Mouse (Mus musculus) gastrocnemius, adult 2 months (tissue): ENCODE data around the gene Zc3h12c. TPM values are rescaled to one million over a fixed set of nuclear protein-coding genes. Genes with fewer than 3 reads are reported as not detected.
A peak's percentile ranks its signal among the peaks of the same experiment; 100 is the strongest.

Experiments used
- DNase-seq: peaks from one replicate; pipeline ENCODE4 v3.0.0; 2022
- H3K27ac ChIP-seq: fragments of 200-600 bp; 2 replicates; pipeline ENCODE4 v1.8.1; 2022; ENCODE audit warnings: mild to moderate bottlenecking
- H3K4me3 ChIP-seq: fragments of 200-600 bp; 2 replicates; pipeline ENCODE4 v1.8.1; 2022; ENCODE audit warnings: mild to moderate bottlenecking, moderate library complexity
- CTCF ChIP-seq: fragments of 200-600 bp; IDR thresholded peaks from 2 replicates; pipeline ENCODE4 v1.8.1; 2022; ENCODE audit warnings: antibody characterized with exemption, mild to moderate bottlenecking, moderate library complexity
- intact Hi-C: fragments of 180-260 bp; cut with DNase I; formaldehyde crosslinking; loops from one replicate; pipeline ENCODE4 v1.15.1; 2025
- long read RNA-seq, 2 experiments: library from polyadenylated mRNA; stranded (forward); transcript quantifications; one replicate each; pipeline ENCODE4 v2.0.0; 2021
- total RNA-seq, 2 experiments: library from RNA; stranded (reverse); gene quantifications; 2 replicates each; pipeline ENCODE4 v1.2.3; 2021

The Zc3h12c gene
- total RNA-seq, result 1 to 10 TPM; 7.8 to 9.8 TPM
- long read RNA-seq, experiment 1, partial matches to known transcripts, result 0 of 2 reads
- long read RNA-seq, experiment 1, other reads (novel, unspliced or antisense), result 2 of 2 reads
- long read RNA-seq, experiment 2, full-length matches to known transcripts, result 1 of 3 reads
- long read RNA-seq, experiment 2, partial matches to known transcripts, result 0 of 3 reads
- long read RNA-seq, experiment 2, other reads (novel, unspliced or antisense), result 2 of 3 reads

DNA sequence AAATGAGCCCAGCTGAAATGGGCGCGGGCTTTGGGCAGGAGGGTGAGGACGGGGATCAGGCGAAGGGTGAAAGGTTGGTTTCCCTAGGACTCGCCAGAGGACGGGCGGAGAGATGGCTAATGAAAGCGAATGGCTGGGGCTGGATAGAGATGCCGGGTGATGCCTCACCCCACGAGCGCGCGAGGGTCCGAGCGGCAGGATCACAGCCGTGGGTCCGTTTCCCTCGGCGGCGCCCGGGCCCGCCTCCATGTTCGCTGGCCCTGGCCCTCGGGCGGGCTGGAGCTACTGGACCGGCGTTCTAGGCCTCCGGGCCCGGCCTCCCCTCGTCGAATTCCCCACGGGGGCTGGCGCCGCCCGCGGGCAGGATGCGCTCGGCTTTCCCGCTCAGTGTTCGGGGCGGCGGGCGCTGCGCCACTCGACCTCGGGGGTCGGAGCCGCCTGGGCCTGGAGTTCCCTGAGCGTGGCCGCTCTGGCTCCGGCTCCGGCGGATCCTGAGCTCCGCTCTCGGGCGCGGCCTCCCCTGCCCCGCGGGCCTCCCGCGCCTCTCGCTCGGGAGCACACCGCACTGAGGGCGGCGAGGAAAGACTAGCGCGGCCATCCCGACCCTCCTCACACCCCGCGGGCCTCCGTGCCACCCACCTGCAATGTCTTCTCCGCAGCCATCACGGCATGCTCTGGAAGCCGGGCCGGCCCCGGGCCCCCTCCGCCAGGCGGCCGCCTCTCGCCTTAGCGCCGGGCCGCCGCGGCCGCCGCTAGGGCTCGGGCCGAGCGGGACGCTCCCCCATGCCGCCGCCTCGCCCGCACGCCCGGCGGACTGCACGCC, at the start of gene Zc3h12c:
Zc3h12c (minus strand) TSS at position 710 of the 823 bp plus-strand sequence.
- no peak for TF ChIP-seq CTCF
- peak within 1 kb of the TSS; percentile 90 for H3K4me3 ChIP-seq
- peak; percentile 84 for DNase-seq
- peak within 1 kb of the TSS; percentile 96 for H3K27ac ChIP-seq
- intact Hi-C loops, result loop anchor here (5.0 kb wide), 2 partner anchors 36 to 121 kb away; partner anchors contain the start of gene Rdx

DNA sequence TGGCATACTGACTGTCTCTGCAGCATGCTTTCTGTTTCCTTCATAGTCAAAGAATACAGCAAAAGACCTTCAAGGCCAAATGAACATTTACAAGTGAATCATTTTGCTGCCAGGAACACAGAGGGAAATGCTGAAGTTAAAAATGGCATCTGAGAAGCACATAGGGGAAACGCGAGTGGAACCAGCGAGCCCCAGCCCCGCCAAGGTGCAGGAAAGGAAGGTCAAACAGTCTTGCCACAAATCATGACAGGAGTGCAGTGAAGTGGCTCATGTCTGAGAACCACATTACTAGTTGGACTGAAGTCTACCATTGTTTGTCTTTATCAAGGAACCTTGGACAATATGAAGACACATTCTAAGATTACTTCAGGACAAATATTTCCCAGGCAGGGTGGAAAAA, 49.3 kb upstream of the Zc3h12c start:
- Histone ChIP-seq H3K4me3 (no peak overlapping the region), H3K27ac (no peak overlapping the region)
- DNase-seq, result no peak
- no peak for TF ChIP-seq CTCF
- intact Hi-C loops, result no loop called here

DNA sequence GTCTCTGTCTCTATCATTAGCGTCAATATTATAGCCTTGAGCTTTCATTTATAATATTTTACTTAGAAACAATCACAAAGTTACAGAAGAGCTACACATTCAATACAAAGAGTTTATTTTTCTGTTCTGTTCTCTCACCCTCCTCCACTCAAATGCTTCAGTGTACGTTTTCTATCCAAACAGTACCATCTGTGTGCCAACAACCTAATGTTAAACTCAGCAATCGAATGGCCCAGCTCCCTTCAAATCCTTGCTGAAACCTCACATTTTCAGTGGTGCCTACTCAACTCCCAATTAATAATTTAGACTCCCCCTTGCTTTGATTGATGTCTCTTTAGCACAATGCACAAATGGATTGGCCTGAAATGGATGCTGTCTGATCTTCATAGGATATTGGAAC, 46.9 kb upstream of the Zc3h12c start:
- no peak overlapping the region for H3K27ac ChIP-seq
- no peak overlapping the region for H3K4me3 ChIP-seq
- DNase-seq, result no peak
- no peak for TF ChIP-seq CTCF
- intact Hi-C loops, result no loop called here

DNA sequence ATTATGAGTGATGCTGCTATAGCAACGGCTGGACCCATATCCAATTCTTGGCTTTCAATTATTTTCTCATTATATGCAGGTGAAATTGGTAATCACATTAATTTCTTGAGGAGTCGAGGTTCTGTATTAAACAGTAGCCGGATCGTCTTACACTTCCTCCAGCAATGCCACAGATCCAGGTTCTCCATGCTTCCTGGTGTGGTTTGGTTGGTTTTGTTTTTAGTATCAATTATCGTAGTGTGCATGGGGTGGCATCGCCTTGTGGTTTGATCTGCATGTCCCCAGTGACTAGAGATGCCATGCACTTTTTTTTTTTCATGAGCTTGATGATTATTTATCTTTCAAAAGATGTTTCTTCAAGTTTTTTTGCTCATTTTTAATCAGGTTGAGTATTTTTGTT, 44.0 kb upstream of the Zc3h12c start:
- no peak overlapping the region for H3K4me3 ChIP-seq
- TF ChIP-seq CTCF, result no peak
- no peak for DNase-seq
- H3K27ac ChIP-seq, result no peak overlapping the region
- intact Hi-C loops, result no loop called here

DNA sequence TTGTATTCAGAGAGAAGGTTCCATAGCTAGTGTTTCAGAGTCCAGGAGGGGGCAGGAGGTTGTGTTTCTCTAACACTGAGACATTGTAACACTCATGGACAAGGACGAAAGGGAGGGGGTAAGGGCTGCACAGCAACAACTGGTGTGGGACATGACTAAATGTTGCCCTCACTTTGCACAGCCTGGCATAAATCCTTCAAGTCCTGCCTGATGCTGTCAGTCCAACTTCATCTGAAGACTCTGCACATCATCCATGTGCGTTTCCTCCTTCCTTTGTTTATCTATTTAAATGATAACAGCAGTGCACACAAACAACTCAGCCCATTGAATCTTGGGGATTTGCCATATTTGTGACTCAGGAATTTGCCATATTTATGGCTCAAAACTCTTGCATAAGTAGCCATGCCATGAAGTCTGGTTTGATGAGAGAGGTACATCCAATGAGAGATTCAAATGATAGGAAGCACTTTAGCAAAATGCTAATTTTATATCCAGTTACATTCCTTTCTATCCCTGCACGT, 40.2 kb upstream of the Zc3h12c start:
- Histone ChIP-seq H3K27ac (no peak overlapping the region), H3K4me3 (no peak overlapping the region)
- intact Hi-C loops, result no loop called here
- no peak for TF ChIP-seq CTCF
- DNase-seq, result no peak

DNA sequence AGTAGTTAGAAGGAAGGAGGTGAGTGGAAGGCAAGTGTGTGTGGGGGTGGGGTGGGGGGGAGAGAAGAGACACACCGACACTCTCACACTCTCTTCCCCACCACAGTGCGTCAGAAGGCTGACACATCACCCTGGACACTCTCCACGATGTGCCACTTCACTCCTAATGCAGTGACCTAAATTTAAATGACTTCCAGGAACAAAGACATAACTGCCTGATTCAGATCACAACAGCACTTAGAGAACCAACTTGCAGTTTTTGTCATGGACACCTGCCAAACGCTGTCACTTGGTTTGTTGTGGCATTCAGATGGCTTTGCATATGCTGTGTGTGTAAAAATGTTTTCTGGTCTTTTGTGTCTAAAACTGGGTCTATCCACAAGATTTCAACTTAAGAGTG, 34.8 kb upstream of the Zc3h12c start:
- no peak overlapping the region for H3K4me3 ChIP-seq
- intact Hi-C loops, result no loop called here
- TF ChIP-seq CTCF, result no peak
- DNase-seq, result no peak
- H3K27ac ChIP-seq, result no peak overlapping the region

DNA sequence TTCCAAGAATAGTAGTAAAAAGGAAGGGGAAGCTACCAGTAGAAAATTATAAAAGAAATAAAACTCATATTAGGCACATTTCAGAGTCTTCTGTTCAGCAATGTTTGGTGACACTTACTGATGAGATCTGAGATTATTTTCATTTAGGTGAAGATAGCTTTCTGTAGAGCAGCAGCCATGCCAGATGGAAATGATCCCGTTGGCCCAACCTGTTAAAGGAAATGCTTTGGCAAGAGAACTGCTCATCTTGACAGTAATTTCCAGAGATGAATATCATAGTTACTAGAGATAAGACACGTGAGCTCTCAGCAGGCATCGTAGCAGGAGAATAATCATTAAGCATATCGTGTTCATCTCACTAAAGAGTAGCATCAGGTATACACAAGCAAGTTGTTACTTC, 31.9 kb upstream of the Zc3h12c start:
- no peak overlapping the region for H3K27ac ChIP-seq
- H3K4me3 ChIP-seq, result no peak overlapping the region
- DNase-seq, result no peak
- intact Hi-C loops, result no loop called here
- TF ChIP-seq CTCF, result no peak

DNA sequence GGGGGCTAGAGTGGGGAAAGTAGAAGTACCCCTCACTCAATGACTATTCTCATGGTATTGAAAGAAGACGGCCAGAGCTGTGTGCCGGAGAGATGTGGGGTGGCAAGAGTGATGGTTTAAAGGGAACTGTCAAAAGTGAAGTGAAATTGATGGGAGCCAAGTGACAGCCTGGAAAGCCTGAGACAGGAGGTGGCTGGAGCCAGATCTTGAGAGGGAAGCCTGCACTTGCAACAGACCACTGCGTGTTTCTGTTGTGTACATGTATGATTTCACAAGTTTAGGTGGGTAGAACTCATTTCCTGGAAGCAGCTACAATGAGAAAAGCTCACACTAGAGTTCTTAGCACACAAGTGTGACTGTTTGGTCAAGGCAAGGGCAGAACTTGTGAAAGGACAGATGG, 27.5 kb upstream of the Zc3h12c start:
- DNase-seq, result no peak
- Histone ChIP-seq H3K27ac (no peak overlapping the region), H3K4me3 (no peak overlapping the region)
- intact Hi-C loops, result no loop called here
- no peak for TF ChIP-seq CTCF

DNA sequence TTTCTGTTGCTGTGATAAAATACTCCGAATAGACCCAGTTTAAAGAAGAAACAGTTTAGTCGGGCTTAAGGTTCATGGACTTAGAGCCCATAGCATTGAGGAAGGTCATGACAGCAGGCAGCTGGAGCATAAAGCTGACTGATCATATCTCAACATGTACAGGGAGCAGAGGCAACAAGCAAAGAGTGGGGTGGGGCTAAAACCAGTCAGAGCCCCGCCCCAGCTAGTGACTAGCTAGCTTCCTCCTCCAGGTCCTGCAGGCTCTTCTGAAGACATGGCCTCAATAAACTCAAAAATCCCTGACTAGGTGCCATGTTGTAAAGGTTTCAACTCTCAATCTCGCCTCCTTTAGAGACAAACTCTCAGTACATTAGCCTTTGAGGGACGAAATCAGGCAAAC, 25.5 kb upstream of the Zc3h12c start:
- no peak for DNase-seq
- intact Hi-C loops, result no loop called here
- TF ChIP-seq CTCF, result no peak
- no peak overlapping the region for H3K4me3 ChIP-seq
- no peak overlapping the region for H3K27ac ChIP-seq

DNA sequence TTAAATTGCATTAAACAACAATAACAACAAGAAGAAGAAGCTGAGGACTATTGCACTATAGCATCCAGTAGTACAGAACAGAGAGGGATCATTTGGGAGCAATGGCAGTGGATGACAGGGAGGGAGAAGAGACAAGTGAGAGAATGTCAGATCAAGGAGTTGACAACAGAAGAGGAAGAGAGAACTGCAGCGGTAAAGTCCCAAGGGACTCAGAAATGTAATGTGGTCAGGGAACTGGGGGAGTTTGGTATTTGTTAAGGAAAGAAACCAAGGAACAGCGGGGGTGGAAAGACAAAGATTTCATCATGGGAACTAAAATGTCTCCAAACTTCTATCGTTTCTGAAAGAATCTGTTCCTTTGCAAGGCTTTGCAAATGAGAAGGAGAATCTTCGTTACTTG, 22.5 kb upstream of the Zc3h12c start:
- intact Hi-C loops, result no loop called here
- TF ChIP-seq CTCF, result no peak
- Histone ChIP-seq H3K4me3 (no peak overlapping the region), H3K27ac (no peak overlapping the region)
- DNase-seq, result no peak

DNA sequence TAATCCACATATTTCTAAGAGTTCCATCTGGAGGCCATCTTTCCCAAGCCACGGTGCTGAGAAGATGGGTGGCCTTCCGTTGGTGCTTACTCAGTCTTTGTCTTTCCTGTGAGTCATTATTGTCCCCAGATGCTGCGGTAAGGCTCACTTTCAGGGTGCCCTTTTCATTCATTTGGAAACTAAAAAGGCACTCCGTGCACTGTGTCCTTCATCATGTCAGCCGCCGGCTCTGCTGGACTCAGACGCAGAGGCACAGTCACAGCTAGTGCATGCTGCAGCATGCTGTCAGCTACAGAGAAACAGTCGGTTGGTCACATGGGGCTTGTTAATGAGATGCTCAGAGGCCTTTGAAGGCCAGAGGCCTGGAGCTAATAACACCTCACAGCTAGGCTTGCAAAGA, 19.7 kb upstream of the Zc3h12c start:
- intact Hi-C loops, result no loop called here
- no peak overlapping the region for H3K4me3 ChIP-seq
- no peak for TF ChIP-seq CTCF
- no peak overlapping the region for H3K27ac ChIP-seq
- DNase-seq, result no peak

DNA sequence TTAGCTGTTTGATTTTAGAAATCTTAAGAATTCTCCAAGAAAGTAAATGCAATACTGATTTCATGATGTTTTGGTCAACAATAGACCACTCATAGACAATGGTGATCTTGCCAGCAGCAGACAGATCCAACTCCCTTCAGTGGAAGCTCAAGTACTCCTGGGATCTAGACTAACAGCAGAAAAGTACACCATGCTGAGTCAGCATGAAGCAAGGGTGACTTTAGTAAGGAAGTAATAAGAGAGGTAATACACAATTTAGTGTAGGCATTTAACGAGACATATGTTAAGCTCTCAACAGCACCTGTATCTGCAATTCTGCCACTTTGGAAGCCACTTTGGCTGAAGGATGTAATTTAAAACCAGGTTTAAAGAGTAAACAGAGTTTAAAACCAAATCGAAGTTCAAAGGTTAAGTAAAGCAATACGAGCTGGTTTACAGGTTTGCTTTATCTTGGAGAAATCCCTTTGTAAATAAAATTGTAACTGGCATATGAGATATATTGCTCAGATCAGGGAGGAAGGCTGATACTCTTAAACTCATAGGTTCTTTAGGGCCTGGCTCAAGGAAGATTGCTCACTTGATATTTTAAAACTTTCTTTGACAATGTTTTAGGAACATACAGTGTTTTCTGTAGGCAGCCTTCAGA, 18.0 kb upstream of the Zc3h12c start:
- no peak overlapping the region for H3K4me3 ChIP-seq
- intact Hi-C loops, result no loop called here
- no peak overlapping the region for H3K27ac ChIP-seq
- no peak for TF ChIP-seq CTCF
- no peak for DNase-seq

DNA sequence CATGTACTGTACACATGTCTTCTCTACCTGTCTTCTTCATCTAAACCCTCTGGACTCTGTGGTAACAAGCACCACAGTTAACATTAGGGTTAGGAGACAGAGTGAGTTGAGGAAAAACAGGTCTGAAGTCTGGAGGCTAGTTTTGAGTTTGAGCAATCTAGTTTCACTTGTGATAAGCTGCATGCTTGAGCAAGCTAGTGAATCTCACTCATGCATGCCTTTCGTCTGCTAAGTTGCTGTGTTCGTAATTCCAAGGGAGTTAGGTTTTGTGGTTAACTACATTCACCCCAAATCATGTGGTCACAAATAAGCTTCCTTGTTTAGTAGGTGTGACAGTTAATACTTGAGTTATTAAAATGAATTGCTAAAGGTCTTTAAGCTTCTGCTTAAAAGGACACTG, 13.0 kb upstream of the Zc3h12c start:
- Histone ChIP-seq H3K4me3 (no peak overlapping the region), H3K27ac (no peak overlapping the region)
- TF ChIP-seq CTCF, result no peak
- DNase-seq, result no peak
- intact Hi-C loops, result no loop called here
